Mouse (Mus musculus) small intestine, adult 2 months (tissue): Measurements from ENCODE around the gene Sync.

Experiments used
- CTCF ChIP-seq: fragments of 200-500 bp; IDR thresholded peaks from 2 replicates; pipeline ENCODE4 v1.5.1; 2012; ENCODE audit warnings: low read depth, mild to moderate bottlenecking, control low read depth, inconsistent platforms, low read length, moderate library complexity, mixed read lengths; ENCODE audit not compliant: insufficient replicate concordance, insufficient read length; ENCODE audit errors: extremely low read depth
- POLR2A ChIP-seq: fragments of 200-500 bp; IDR thresholded peaks from 2 replicates; pipeline ENCODE4 v1.6.1; 2012; ENCODE audit warnings: low read depth, mild to moderate bottlenecking, control low read depth, inconsistent platforms, low read length, moderate library complexity

GRCm38 (mm10) chr4:129256450-129257380, 30.7 kb upstream of the Sync start:
- TF ChIP-seq CTCF (no peak), POLR2A (no peak)
